Mouse (Mus musculus): ENCODE data around the gene Spata2.
A peak's percentile ranks its signal among the peaks of the same experiment; 100 is the strongest.

The Spata2 gene

GRCm38 (mm10) chr2:167492713-167493636 is at the start of gene Spata2:
Spata2 (minus strand) TSS chr2:167492887.
- peak; percentile 96 to 97 for DNase-seq

DNA sequence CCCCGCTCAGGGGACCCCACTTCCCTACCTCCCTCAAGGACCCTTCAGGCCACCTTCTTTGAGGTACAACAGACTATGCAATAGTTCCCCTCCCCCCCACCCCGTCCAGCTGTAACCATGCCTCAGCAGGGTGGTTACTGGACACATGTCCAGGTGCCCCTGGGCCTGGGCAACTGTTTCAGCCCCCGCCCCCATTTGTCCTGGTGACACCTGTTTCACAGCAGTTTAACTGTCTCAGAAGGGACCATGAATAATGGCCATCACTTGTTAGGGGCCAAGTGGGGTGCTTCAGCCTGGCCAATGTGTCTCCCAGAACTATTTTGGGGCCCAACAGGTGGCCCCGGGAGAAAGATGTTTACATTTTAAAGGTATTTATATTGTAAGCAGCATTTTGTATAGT is 49.7 kb upstream of the Spata2 start:
- DNase-seq = no peak

DNA sequence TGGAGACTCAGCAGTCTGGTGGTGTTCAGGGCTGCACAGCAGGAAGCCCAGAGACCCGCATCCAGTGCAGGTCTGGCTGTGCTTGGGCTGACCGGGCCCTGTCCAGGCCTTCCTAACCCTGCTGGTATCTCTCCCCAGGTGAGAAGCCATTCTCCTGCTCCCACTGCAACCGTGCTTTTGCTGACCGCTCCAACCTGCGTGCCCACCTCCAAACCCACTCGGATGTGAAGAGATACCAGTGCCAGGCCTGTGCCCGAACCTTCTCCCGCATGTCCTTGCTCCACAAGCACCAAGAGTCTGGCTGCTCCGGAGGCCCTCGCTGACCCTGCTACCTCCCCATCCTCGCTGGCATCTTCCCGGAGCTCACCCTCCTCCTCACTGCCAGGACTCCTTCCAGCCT is 49.1 kb upstream of the Spata2 start:
- no peak for DNase-seq

DNA sequence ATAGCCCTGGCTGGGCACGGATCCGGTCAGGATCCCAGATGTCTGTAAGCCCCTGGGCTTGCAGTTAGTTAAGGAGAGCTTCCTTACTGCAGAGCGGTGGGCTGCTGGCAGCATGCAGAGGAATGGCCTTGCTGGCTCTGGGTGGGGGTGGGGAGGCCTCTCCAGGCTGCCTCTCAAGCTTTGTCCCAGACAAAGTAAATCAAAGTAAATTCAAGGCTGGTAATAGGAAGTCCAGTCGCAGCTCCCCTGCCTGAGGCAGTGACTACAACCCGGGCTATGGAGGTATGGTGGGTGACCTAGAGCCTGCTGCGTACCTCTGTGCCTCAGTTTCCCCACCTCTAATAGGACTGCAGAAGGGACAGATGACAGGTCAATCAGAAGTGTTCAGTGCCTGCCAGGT is 48.6 kb upstream of the Spata2 start:
- DNase-seq = no peak

GRCm38 (mm10) chr2:167540477-167541110 is 47.9 kb upstream of the Spata2 start:
- DNase-seq = no peak

DNA sequence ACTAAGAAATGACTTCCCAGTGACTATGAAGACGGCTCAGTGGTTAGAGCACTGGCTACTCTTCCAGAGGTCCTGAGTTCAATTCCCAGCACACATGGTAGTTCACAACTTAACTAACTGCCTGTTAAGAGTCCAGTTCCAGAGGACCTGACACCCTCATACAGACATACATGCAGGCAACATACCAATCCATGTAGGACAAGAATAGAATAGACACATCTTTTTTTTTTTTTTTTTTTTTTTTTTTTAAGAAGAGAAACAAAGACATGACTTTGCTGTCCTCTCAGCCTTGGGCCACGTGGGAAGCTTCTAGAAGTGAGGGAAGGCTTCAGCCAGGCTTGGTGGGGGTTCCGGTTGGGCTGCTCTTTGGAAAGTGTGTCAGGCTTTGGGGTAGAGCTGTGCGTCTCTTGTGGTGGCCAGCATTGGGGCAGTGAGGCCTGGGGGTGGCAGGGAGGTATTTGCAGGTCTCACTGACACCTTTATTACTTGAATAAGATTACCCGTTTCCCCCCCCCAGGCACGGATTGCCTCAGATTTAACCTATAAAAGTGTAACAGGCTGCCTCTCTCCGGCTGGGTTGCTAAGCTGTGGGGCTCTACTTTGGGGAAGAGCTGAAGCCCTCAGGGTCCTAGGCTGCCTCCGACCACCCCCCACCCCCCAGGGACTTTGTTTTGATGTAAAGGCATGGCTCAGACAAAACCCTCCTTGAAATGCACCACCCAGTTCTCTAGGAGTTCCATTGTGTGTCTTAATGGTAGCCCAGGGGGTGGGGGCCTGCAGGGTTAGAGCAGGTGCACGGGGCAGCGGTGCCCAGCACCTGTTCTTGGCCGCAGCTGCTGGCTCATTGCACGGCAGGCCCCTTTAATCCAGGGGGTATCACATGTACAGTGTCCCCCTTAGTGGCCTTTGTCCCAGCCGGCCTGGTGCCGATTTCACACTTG is 47.1 kb upstream of the Spata2 start:
- DNase-seq = no peak

- no peak for DNase-seq
Measured at GRCm38 (mm10) chr2:167538671-167539306, 46.1 kb upstream of the Spata2 start.

DNA sequence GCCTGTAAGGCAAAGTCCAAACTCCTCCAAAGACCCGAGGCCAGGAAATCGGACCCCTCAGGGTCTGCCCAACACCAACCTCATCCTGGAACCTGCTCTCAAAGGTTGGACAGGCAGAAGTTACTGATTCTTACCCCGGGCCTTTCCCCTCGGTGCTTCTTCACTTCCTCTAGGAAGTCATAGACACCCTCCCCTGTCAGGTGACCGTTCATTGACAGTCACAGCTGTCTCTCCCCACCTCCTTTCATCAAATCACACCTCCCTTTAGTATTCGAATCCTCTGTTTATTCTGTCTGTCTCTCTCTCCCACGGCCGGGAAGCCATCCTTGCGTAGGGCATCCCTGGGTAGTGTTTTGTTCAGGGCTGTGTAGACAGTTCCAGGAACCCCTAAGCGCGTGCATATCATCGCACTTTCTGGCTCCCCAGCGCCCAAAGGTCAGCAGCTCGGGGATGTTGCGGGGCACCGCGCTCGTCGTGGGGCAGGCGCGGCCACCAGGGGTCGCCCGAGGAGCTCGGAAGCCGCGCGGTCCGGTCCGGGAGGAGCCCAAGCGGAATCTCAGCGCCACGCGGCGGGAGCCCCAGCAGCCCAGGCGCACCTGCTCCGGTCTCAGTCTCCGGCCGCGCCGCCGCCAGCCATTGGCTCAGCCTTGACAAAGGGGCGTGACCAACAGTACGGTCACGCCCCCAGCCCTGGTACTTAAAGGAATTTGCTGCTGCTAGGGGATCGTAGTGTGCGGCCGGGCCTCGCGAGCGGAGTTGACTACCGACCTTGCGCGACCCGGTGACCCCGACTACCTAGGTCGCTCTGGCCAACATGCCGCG is 45.0 kb upstream of the Spata2 start, which contains the start of gene Snai1:
TSS of gene Snai1 (plus strand) at position 720 of the 822 bp plus-strand sequence.
- DNase-seq = peak; percentile 94 to 95

DNA sequence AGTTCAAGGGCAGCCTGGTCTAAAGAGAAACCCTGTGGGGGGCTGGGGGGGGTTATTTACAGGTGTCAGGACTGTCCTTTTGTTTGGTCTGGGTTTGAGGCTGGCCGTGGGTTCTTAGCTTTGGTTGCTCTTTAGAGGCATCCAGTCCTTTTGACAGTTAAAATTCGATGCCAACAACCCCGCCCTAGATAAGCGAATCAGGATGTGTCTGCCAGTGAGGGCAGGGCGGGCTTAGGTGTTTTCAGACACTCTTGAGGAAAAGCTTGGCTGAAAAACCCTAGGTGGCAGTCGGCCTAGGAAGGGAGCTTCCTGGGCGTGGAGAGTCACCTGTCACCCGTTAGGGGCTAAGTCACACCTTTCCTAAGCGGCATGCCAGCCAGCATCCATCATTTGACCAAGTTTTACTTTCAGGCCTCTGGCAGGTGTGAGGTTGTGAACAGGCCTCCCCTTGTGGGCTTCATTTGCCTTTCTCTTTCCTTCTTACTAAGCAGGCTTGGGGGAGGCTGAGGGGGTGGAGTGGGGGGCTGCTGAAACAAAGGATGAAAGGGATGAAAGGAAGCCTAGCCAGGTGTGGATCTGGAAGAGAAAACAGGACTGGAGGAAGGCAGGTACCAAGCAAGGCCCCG is 43.7 kb upstream of the Spata2 start:
- no peak for DNase-seq

DNA sequence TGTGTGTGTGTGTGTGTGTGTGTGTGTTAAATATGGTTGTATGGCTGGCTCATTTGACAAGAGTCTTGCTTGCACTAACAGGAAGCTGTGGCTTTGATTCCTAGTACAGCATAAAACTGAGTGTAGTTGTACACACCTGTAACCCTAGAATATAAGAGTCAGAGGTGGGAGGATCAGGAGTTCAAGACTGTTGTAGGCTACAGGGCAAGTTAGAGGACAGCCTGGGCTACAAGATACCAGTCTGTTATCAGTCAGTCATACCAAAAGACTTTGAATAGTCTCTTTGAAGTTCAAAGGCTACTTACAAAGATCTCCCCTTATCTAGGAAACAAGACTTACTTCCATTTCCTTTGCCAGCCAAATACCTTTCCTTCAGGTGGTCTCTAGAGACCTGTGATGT is 41.2 kb upstream of the Spata2 start:
- DNase-seq = no peak

- peak; percentile 79 to 83 for DNase-seq
Measured at GRCm38 (mm10) chr2:167532131-167532530, 39.4 kb upstream of the Spata2 start.

DNA sequence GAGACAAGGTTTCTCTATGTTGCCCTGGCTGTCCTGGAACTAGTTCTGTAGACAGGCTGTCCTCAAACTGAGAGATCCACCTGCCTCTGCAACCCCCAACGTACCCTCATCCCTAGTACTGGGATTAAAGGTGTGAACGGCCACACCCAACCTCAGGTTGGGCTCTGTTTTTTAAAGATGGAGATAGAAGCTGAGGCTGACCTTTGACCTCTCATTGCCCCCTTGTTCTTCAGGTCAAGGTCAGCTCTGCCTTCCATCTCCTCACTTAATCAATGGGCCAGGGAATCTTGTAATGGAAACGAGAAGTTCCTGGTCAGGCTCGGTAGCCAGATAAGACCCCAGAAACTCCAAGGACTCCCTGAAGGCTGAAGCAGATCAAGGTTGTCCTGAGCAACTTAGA is 37.8 kb upstream of the Spata2 start:
- DNase-seq = no peak

DNA sequence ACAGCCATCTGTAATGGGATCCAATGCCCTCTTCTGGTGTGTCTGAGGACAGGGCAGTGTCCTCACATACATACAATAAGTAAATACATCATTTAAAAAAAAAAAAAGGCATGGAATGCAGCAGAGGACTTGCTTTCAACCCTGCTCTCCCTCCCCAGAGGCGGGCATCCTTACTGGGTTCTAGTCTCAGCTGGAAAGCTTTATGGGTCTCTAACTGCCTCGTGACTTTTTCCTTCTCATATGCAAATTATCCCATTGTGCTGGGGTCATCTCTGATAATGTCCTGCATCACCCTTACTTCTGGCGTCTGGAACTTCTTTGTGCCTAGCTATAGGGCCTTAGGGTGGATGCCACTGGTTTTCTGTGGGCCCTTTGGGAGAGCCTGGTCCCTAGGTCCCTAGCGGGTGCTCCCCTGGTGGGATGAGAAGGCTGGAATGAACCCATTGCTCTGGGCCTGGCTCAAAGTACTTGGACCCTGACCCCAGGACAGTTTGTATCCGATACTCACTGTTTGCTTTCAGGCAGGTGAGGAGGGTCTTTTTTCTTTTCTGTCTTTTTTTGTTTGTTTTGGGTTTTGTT is 37.3 kb upstream of the Spata2 start:
- no peak for DNase-seq

GRCm38 (mm10) chr2:167528278-167528677 is 35.6 kb upstream of the Spata2 start:
- DNase-seq = peak; percentile 59 to 64

DNA sequence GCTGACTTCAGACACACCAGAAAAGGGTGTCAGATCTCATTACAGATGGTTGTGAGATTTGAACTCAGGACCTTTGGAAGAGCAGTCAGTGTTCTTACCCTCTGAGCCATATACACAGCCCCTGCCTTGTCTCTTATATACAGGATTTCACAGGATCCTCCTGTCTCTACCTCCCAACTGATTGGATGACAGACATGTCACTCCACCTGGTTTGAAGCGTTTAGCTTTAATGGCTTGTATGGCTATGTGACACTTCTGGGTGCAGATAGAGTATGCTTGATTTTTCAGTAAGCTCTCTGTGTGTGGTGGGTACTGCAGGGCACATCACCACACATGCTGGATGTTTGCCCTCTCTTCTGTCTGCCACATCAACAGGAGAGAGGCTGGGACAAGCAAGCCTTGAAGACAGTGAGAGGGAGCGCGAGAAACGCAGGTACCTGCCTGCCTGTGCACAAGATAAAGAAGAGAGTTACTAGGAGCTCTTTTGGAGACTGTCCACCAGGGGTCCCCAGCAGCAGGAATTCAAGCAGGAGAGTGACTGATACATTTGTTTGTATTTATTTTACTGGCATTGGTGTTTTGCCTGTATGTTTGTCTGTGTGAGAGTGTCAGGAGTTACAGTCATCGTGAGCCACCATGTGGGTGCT is 27.0 kb upstream of the Spata2 start:
- DNase-seq = no peak

DNA sequence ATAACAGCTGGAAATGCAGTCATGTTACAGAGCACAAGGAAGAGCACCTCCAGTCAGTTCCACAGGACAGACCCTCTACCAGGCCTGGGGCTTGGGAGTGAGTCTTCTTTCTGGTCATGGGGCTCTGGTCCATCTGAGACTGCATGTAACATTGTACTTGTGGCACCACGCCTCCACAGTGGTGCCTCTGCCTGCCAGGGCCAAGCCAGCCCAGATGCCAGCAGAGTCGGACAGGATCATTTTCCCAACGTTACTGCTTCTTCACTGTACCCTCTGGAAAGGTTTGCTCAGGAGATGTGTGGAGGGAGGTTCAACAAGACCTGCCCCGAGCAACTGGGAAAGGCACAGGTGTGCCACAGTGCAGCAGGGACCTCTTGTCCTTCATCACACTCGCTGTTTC is 23.0 kb upstream of the Spata2 start:
- no peak for DNase-seq

GRCm38 (mm10) chr2:167514641-167515040 is 22.0 kb upstream of the Spata2 start:
- no peak for DNase-seq

DNA sequence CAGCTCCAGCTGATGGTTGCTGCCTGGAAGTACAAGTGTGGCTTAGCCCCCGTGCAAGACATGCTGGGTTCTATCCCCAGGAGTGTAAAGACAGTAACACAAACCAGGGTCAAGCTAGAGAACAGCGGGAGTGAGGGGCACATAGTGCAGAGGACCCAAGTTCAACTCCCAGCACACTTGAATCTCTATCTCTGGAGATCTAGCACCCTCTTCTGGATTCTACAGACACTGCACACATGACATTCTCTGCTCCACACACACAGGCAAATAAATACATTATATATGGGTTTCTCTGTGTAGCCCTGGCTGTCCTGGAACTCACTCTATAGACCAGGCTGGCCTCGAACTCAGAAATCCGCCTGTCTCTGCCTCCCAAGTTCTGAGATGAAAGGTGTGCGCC is 20.3 kb upstream of the Spata2 start:
- DNase-seq = no peak

GRCm38 (mm10) chr2:167512365-167512764 is 19.7 kb upstream of the Spata2 start:
- peak in 1 of 2 experiments; percentile 50 for DNase-seq

DNA sequence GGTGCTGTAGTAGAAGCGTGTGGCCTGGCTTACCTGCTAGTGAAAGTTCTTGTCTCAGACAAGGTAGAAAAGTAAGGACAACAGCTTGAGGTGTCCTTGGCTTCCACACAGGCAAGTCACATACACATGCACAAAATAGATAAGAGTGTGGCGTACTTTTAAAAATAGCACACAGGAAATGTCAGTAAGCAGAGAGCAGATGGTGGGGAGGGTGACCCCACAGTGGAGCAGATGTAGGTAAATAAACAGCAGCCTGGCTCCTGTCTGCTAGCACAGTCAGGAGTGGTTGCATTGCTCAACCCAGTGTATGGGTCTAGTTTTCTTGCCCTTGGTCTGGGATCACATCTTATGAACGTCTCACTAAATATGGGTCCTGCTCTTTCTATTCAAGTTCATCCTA is 17.8 kb upstream of the Spata2 start:
- no peak for DNase-seq

Measured in cerebellum, postnatal 10 days (tissue).